Mouse (Mus musculus) forebrain, embryonic 13.5 days (tissue): Measurements from ENCODE around the gene Ces1c. TPM values are rescaled to one million over a fixed set of nuclear protein-coding genes. Genes with fewer than 3 reads are reported as not detected.
A peak's percentile ranks its signal among the peaks of the same experiment; 100 is the strongest.

ENCODE experiments used
- ATAC-seq: fragments of 200-750 bp; cut with Nextera tagmentation; 2 replicates; pipeline ENCODE4 v1.8.0; 2017
- H3K27ac ChIP-seq: fragments of 300-500 bp; sonication (generic); 2 replicates; pipeline ENCODE4 v1.5.1; 2015; ENCODE audit warnings: inconsistent platforms, mild to moderate bottlenecking, moderate library complexity
- H3K27me3 ChIP-seq: fragments of 300-500 bp; sonication (generic); 2 replicates; pipeline ENCODE4 v1.6.1; 2015; ENCODE audit warnings: mild to moderate bottlenecking, inconsistent platforms
- H3K36me3 ChIP-seq: fragments of 300-500 bp; sonication (generic); 2 replicates; pipeline ENCODE4 v1.6.1; 2015; ENCODE audit warnings: mild to moderate bottlenecking, inconsistent platforms; ENCODE audit not compliant: poor library complexity, severe bottlenecking
- H3K4me1 ChIP-seq: fragments of 300-500 bp; sonication (generic); 2 replicates; pipeline ENCODE4 v1.6.1; 2015; ENCODE audit warnings: inconsistent platforms
- H3K4me2 ChIP-seq: fragments of 300-500 bp; sonication (generic); 2 replicates; pipeline ENCODE4 v1.6.1; 2015; ENCODE audit warnings: inconsistent platforms, mild to moderate bottlenecking, moderate library complexity
- H3K4me3 ChIP-seq: fragments of 300-500 bp; sonication (generic); 2 replicates; pipeline ENCODE4 v1.5.1; 2015; ENCODE audit warnings: mild to moderate bottlenecking, inconsistent platforms
- H3K9ac ChIP-seq: fragments of 300-500 bp; sonication (generic); 2 replicates; pipeline ENCODE4 v1.6.1; 2015; ENCODE audit warnings: mild to moderate bottlenecking, inconsistent platforms
- H3K9me3 ChIP-seq: fragments of 300-500 bp; sonication (generic); replicated peaks from 2 replicates; pipeline ENCODE4 v1.6.1; 2016; ENCODE audit warnings: inconsistent platforms
- WGBS: fragments of 180-500 bp; shearing (Covaris S2); methylation state at CpG from one replicate; pipeline ENCODE4 v1.1.7; 2015; 5-methylcytosine and 5-hydroxymethylcytosine counted together
- polyA plus RNA-seq: library from polyadenylated mRNA; unstranded; fragments of >200 nt; fragmentation: Nextera tagmentation; extraction: Ambion mirVana; gene quantifications from 2 replicates; pipeline ENCODE4 v1.2.1, GENCODE M21; 2015

The Ces1c gene
- polyA plus RNA-seq, 1 experiment from 2014 or later, result not detected

DNA sequence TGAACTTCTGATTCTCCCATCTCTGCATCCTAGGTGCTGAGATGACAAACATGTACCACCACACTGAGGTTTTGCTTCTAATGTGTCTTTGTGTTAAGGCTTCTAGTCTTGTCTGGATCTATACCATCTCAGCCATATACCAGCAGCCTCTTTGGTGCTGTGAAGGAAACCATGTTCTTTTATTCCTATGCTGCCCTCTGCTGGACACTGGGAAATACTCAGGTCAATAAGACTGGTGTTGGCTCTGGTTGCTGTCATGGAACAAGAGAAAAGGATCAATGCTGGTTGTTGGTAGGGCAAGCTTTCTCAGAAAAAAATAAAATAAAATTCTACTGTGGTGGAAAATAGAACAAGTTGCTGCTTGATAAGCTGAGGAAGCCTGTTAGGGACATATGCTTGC lies 35.7 kb downstream of the Ces1c start:
- Histone ChIP-seq H3K36me3 (no peaks in the 10 kb centered on the region), H3K27ac (no peak overlapping the region), H3K4me1 (no peaks in the 10 kb centered on the region), H3K27me3 (no peaks in the 10 kb centered on the region), H3K9ac (no peak overlapping the region), H3K9me3 (no peaks in the 10 kb centered on the region), H3K4me2 (no peak overlapping the region), H3K4me3 (no peak overlapping the region)
- no peak for ATAC-seq

DNA sequence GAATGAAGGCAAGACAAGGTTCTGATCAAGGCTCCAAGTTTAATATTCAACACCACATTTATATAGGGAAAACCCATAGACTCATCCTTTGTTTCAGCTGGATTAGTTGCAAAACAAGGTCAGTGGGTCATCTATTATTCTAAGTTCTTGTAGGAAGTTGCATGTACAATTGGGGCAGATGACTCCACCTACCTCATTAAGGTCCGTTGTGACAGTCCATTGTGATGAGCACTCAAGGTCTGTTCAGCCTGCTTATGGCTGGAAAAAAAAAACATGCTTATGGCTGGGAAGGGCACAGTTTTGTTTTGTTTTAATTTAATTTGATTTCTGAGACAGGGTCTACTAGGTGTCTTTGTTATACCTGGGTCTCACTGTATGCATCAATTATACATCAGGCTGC lies 39.8 kb downstream of the Ces1c start:
- 50% methylated on average over 1 of the region's 1 CpGs for WGBS
- H3K36me3 ChIP-seq, result no peaks in the 10 kb centered on the region
- H3K4me2 ChIP-seq, result no peak overlapping the region

DNA sequence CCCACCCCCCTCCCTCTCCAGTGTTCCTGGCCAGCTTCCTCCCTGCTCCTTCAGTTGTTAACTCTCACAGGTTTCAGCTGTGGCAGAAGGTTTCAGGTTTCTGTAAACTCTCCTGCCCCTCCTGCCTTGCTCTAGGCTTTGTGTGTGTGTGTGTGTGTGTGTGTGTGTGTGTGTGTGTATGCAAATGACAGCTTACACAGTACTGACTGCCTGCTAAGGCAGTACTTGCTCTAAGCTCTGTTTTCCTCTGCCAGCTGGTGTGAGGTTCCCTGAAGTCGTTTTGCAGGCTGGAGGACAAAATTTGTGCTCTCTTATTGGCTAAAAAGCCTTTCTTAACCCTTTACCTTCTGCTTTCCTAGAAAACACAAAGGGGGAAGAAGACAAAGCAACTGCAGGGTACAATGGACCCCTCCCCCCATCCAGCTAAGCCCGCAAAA lies 42.4 kb downstream of the Ces1c start:
- Histone ChIP-seq H3K9ac (no peak overlapping the region), H3K27me3 (no peaks in the 10 kb centered on the region), H3K4me3 (no peak overlapping the region), H3K4me1 (0 out of 2 replicates have a peak, but pooled peaks cover 7% of the 10 kb centered on the region), H3K4me2 (no peak overlapping the region), H3K36me3 (no peaks in the 10 kb centered on the region), H3K27ac (no peak overlapping the region), H3K9me3 (no peaks in the 10 kb centered on the region)
- peak; percentile 61; the same call in 1 of the 2 replicates for ATAC-seq
- WGBS, result 4% methylated on average over 2 of the region's 2 CpGs

More for the DNA sequence above, 39.8 kb downstream of the Ces1c start:
- Histone ChIP-seq H3K9ac (no peak overlapping the region), H3K4me3 (no peak overlapping the region), H3K9me3 (no peaks in the 10 kb centered on the region), H3K27ac (no peak overlapping the region), H3K4me1 (0 out of 2 replicates have a peak, but pooled peaks cover 7% of the 10 kb centered on the region), H3K27me3 (no peaks in the 10 kb centered on the region)
- ATAC-seq, result no peak

DNA sequence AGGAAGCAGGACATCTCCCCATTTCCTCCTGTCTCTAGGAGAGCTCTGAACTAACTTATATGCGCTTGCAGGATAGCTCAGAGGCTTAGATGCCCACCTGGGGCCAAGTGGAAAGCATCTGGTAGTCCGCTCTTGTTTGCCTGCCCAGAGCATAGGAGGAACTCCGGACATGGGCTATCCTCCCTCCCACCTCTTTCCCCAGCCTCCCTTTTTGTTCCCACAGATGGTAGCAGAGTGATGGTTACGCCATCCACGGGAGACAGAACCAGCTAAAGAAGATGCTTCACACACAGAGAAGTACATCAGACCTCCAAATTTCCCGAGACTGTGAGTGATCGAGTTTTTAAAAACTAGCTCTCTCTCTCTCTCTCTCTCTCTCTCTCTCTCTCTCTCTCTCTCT lies 42.9 kb downstream of the Ces1c start:
- Histone ChIP-seq H3K4me2 (no peak overlapping the region), H3K9ac (no peak overlapping the region), H3K27me3 (no peaks in the 10 kb centered on the region), H3K9me3 (no peaks in the 10 kb centered on the region), H3K4me3 (no peak overlapping the region), H3K27ac (no peak overlapping the region), H3K36me3 (no peaks in the 10 kb centered on the region), H3K4me1 (0 out of 2 replicates have a peak, but pooled peaks cover 7% of the 10 kb centered on the region)
- WGBS, result 27% methylated on average over 7 of the region's 7 CpGs
- no peak for ATAC-seq

DNA sequence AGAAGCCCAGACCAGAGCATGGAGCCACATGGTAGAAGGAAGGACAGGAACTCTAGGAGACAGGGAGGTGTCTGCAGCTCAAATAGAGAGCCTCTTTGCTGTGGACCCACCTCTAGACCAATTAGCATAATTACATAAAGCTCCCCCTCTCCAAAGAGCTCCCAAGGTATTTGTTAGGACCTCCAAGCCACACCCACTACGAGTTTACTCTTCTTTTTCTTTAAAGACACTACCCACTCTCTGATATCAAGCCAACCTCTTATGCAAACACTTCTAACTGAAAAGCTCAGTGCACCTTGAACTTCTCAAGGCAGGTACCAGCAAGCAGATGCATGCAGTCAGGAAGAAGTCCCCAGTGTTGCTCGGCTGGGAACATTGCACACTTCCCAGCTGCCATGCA lies 51.2 kb downstream of the Ces1c start, which contains the start of gene Ces1b:
Gene Ces1b, minus strand, starts transcription at position 131 of the 400 bp plus-strand sequence.
- Histone ChIP-seq H3K4me3 (no peak within 1 kb of the TSS), H3K36me3 (no peaks in the 10 kb centered on the region), H3K4me1 (no peaks in the 10 kb centered on the region), H3K9me3 (no peaks in the 10 kb centered on the region), H3K27me3 (no peaks in the 10 kb centered on the region), H3K9ac (no peak within 1 kb of the TSS), H3K27ac (no peak within 1 kb of the TSS), H3K4me2 (no peak within 1 kb of the TSS)
- no peak for ATAC-seq
- 78% methylated on average over 2 of the region's 2 CpGs for WGBS

DNA sequence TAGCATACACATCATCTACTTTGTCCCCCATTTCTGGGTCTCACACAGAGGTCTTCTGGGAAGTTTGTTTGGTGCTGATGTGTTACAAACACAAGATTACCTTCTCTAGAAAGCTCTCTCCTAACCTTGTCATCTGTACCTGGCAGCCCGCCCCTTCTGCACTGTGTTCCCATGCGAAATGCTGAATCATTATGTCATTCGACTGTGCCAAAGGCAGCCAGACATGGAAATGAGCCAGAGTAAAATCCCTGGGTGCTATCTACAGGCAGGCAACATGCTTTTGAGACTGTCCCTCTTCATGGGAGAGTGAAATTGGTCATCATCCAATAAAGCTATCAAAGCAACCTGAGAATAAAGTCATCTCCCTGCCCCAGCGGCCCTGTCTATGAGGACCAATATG lies 55.8 kb downstream of the Ces1c start:
- Histone ChIP-seq H3K27ac (no peak overlapping the region), H3K9ac (no peak overlapping the region), H3K36me3 (no peaks in the 10 kb centered on the region), H3K9me3 (no peaks in the 10 kb centered on the region), H3K27me3 (no peaks in the 10 kb centered on the region), H3K4me3 (no peak overlapping the region), H3K4me2 (no peak overlapping the region), H3K4me1 (no peaks in the 10 kb centered on the region)
- ATAC-seq, result no peak
- WGBS, result 92% methylated on average over 4 of the region's 4 CpGs

DNA sequence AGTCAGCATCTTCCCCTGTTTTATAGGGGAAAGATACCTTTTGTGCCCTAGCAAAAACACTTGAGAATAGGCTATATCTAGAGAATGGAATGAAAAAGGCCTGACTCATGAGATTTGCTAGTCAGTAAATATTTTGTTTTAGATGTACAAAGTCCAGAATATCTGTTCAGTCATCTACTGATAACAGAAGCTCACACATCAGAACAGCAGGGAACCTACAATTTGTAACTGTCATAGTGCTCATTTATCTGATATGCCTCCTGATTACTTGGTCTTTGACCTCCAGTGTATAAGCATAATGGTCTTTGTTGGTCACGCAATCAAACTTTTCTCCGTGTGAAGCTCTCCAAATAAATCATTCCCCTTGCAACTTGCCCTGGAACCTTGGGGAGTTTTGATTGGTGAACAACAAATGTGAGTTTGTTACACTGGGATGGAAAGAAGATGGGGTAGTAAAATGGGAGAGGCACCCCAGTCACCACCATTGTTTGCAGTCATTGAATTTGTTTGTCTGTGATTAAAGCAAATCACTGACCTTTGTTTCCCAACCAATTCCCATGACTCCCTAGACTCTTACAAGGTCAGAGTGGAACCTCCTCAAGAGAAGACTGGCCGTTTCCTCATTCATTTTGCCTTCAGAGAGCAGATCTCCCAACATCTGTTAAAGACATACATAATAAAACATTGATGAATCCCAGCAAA lies 67.5 kb downstream of the Ces1c start:
- no peak for ATAC-seq
- Histone ChIP-seq H3K4me1 (no peaks in the 10 kb centered on the region), H3K36me3 (no peaks in the 10 kb centered on the region), H3K9ac (no peak overlapping the region), H3K4me3 (no peak overlapping the region), H3K27me3 (no peaks in the 10 kb centered on the region), H3K27ac (no peak overlapping the region), H3K9me3 (no peaks in the 10 kb centered on the region), H3K4me2 (no peak overlapping the region)
- WGBS, result 68% methylated on average over 3 of the region's 3 CpGs

DNA sequence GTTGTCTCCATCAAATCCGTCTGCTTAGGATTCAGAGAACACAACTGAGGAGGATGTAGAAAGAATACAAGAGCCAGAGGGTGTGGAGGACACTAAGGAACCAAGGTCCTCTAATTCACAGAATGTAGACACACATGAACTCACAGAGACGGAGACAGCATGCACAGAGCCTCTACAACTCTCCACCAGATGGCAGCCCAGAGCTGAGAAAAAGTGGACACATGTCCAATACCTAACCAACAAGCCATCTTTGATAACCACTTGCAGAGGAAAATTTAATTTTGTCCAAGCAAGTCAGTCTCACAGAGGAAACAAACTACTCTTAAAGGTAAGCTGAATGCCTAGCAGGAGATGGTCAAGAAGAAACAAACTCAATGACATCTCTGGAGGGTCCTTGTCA lies 71.9 kb downstream of the Ces1c start:
- ATAC-seq, result no peak
- Histone ChIP-seq H3K9me3 (no peaks in the 10 kb centered on the region), H3K9ac (no peak overlapping the region), H3K27me3 (no peaks in the 10 kb centered on the region), H3K36me3 (no peaks in the 10 kb centered on the region), H3K4me1 (no peaks in the 10 kb centered on the region), H3K27ac (no peak overlapping the region), H3K4me3 (no peak overlapping the region), H3K4me2 (no peak overlapping the region)
- WGBS, result 14% methylated on average over 2 of the region's 2 CpGs

DNA sequence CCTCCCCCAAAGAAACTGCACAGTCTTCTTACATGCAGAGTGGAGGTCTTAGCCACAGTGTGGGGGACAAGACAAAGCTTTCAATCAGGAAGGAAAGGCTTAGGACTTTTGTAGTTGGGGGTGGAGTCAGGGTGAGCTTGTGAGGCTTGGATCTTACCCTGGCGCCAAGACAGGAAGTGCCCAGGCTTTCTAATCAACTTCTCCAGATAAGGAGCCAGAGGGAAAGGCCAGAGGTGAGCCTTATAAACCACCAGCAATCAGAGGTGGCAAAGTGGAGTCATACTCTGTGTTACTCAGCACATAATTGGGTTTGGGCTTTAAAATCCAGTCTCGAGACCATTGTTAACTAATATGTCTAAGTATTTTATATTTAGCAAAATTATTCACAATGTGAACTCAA lies 75.8 kb downstream of the Ces1c start:
- no peak overlapping the region for H3K4me2 ChIP-seq
- no peaks in the 10 kb centered on the region for H3K9me3 ChIP-seq
- H3K4me1 ChIP-seq, result no peaks in the 10 kb centered on the region
- H3K36me3 ChIP-seq, result no peaks in the 10 kb centered on the region
- no peak overlapping the region for H3K4me3 ChIP-seq
- 61% methylated on average over 2 of the region's 2 CpGs for WGBS
- H3K27me3 ChIP-seq, result no peaks in the 10 kb centered on the region
- no peak overlapping the region for H3K9ac ChIP-seq
- ATAC-seq, result no peak
- H3K27ac ChIP-seq, result no peak overlapping the region

Other genes with a start within 250 kb of the Ces1c start
- not detected in 2 replicates for gene Capns2, start 229.9 kb downstream of the Ces1c start, polyA plus RNA-seq
- not detected in 2 replicates for gene Slc6a2, start 171.2 kb downstream of the Ces1c start, polyA plus RNA-seq
- gene Ces1a, start 83.1 kb downstream of the Ces1c start, polyA plus RNA-seq, result not detected in 2 replicates
- not detected in 2 replicates for gene Ces1b, start 51.3 kb downstream of the Ces1c start, polyA plus RNA-seq
- 0.19 and 0.32 TPM in 2 replicates for gene Ces1d, start 66.6 kb upstream of the Ces1c start, polyA plus RNA-seq
- gene Ces1e, start 98.3 kb upstream of the Ces1c start, polyA plus RNA-seq, result not detected in 2 replicates
- not detected in 2 replicates for gene Ces1f, start 148.5 kb upstream of the Ces1c start, polyA plus RNA-seq
- not detected in 2 replicates for gene Ces1g, start 206.0 kb upstream of the Ces1c start, polyA plus RNA-seq
- not detected in 2 replicates for gene Ces1h, start 248.4 kb upstream of the Ces1c start, polyA plus RNA-seq